Mouse (Mus musculus) layer of hippocampus, adult 9-11 months (tissue): ENCODE measurements around the gene Nfyc.
A peak's percentile ranks its signal among the peaks of the same experiment; 100 is the strongest.

Experiments
- DNase-seq: peaks from one replicate; pipeline ENCODE4 v3.0.0; 2022

Gene Nfyc

GRCm38 (mm10) chr4:120822191-120822911, 9.0 kb downstream of the Nfyc start:
- no peak for DNase-seq

GRCm38 (mm10) chr4:120819871-120820270, 11.5 kb downstream of the Nfyc start:
- DNase-seq: no peak

GRCm38 (mm10) chr4:120819296-120819695, 12.1 kb downstream of the Nfyc start:
- no peak for DNase-seq

GRCm38 (mm10) chr4:120817951-120818350, 13.4 kb downstream of the Nfyc start:
- DNase-seq: no peak

- DNase-seq: no peak
Observed at GRCm38 (mm10) chr4:120817002-120817774, 14.2 kb downstream of the Nfyc start.

- DNase-seq: peak; percentile 93
Observed at GRCm38 (mm10) chr4:120815622-120816334, 15.6 kb downstream of the Nfyc start.

- DNase-seq: no peak
Observed at GRCm38 (mm10) chr4:120815163-120815562, 16.2 kb downstream of the Nfyc start.

GRCm38 (mm10) chr4:120814171-120814570, 17.2 kb downstream of the Nfyc start:
- no peak for DNase-seq

GRCm38 (mm10) chr4:120813762-120814161, 17.6 kb downstream of the Nfyc start:
- no peak for DNase-seq

- DNase-seq: no peak
Observed at GRCm38 (mm10) chr4:120805816-120806215, 25.6 kb downstream of the Nfyc start.

- DNase-seq: no peak
Observed at GRCm38 (mm10) chr4:120801446-120801845, 29.9 kb downstream of the Nfyc start.

GRCm38 (mm10) chr4:120800691-120801090, 30.7 kb downstream of the Nfyc start:
- no peak for DNase-seq

- no peak for DNase-seq
Observed at GRCm38 (mm10) chr4:120799680-120800166, 31.6 kb downstream of the Nfyc start.

GRCm38 (mm10) chr4:120797985-120798725, 33.2 kb downstream of the Nfyc start:
- DNase-seq: no peak

- DNase-seq: no peak
Observed at GRCm38 (mm10) chr4:120796687-120797086, 34.7 kb downstream of the Nfyc start.

- no peak for DNase-seq
Observed at GRCm38 (mm10) chr4:120795646-120796045, 35.7 kb downstream of the Nfyc start.

- no peak for DNase-seq
Observed at GRCm38 (mm10) chr4:120792918-120793317, 38.5 kb downstream of the Nfyc start.

GRCm38 (mm10) chr4:120790027-120790426, 41.3 kb downstream of the Nfyc start:
- DNase-seq: peak; percentile 20

GRCm38 (mm10) chr4:120755801-120756200, 75.6 kb downstream of the Nfyc start:
- no peak for DNase-seq

GRCm38 (mm10) chr4:120755299-120755698, 76.1 kb downstream of the Nfyc start:
- peak; percentile 56 for DNase-seq

GRCm38 (mm10) chr4:120749601-120750000, 81.8 kb downstream of the Nfyc start:
- DNase-seq: no peak
